Mouse (Mus musculus) midbrain, embryonic 16.5 days (tissue): ENCODE results near the gene L3mbtl3. TPM values are rescaled to one million over a fixed set of nuclear protein-coding genes. Genes with fewer than 3 reads are reported as not detected.

Experiments
- ATAC-seq: fragments of 200-750 bp; cut with Nextera tagmentation; 2 replicates; pipeline ENCODE4 v1.8.0; 2017; ENCODE audit warnings: moderate TSS enrichment
- H3K27ac ChIP-seq: fragments of 300-500 bp; sonication (generic); 2 replicates; pipeline ENCODE4 v1.5.1; 2014; ENCODE audit warnings: mild to moderate bottlenecking, low read length, mixed read lengths
- H3K27me3 ChIP-seq: fragments of 300-500 bp; sonication (generic); 2 replicates; pipeline ENCODE4 v1.6.1; 2014; ENCODE audit warnings: low read depth, low read length, mixed read lengths; ENCODE audit not compliant: control insufficient read depth, insufficient read depth
- H3K36me3 ChIP-seq: fragments of 300-500 bp; sonication (generic); 2 replicates; pipeline ENCODE4 v1.6.1; 2014; ENCODE audit warnings: mild to moderate bottlenecking, low read length, moderate library complexity, mixed read lengths; ENCODE audit not compliant: control insufficient read depth, insufficient read depth
- H3K4me1 ChIP-seq: fragments of 300-500 bp; sonication (generic); 2 replicates; pipeline ENCODE4 v1.6.1; 2014; ENCODE audit warnings: mild to moderate bottlenecking, low read length, mixed read lengths; ENCODE audit not compliant: control insufficient read depth, insufficient read depth
- H3K4me2 ChIP-seq: fragments of 300-500 bp; sonication (generic); 2 replicates; pipeline ENCODE4 v1.6.1; 2014; ENCODE audit warnings: mild to moderate bottlenecking, low read length, mixed read lengths
- H3K4me3 ChIP-seq: fragments of 300-500 bp; sonication (generic); 2 replicates; pipeline ENCODE4 v1.5.1; 2014; ENCODE audit warnings: low read depth, mild to moderate bottlenecking, low read length, moderate library complexity, mixed read lengths
- H3K9ac ChIP-seq: fragments of 300-500 bp; sonication (generic); 2 replicates; pipeline ENCODE4 v1.6.1; 2014; ENCODE audit warnings: low read depth, low read length, mixed read lengths
- H3K9me3 ChIP-seq: fragments of 300-500 bp; sonication (generic); replicated peaks from 2 replicates; pipeline ENCODE4 v1.6.1; 2014; ENCODE audit warnings: mild to moderate bottlenecking, low read length, mixed read lengths; ENCODE audit not compliant: control insufficient read depth, poor library complexity, severe bottlenecking
- WGBS: fragments of 180-500 bp; shearing (Covaris S2); extraction: QIAGEN DNeasy Blood & Tissue Kit; methylation state at CpG from one replicate; pipeline ENCODE4 v1.1.7; 2014; 5-methylcytosine and 5-hydroxymethylcytosine counted together
- polyA plus RNA-seq: library from polyadenylated mRNA; unstranded; fragments of >200 nt; fragmentation: Nextera tagmentation; extraction: Ambion mirVana; gene quantifications from 2 replicates; pipeline ENCODE4 v1.2.1, GENCODE M21; 2015

L3mbtl3 gene
- polyA plus RNA-seq: 35.4 and 38.7 TPM in 2 replicates

DNA sequence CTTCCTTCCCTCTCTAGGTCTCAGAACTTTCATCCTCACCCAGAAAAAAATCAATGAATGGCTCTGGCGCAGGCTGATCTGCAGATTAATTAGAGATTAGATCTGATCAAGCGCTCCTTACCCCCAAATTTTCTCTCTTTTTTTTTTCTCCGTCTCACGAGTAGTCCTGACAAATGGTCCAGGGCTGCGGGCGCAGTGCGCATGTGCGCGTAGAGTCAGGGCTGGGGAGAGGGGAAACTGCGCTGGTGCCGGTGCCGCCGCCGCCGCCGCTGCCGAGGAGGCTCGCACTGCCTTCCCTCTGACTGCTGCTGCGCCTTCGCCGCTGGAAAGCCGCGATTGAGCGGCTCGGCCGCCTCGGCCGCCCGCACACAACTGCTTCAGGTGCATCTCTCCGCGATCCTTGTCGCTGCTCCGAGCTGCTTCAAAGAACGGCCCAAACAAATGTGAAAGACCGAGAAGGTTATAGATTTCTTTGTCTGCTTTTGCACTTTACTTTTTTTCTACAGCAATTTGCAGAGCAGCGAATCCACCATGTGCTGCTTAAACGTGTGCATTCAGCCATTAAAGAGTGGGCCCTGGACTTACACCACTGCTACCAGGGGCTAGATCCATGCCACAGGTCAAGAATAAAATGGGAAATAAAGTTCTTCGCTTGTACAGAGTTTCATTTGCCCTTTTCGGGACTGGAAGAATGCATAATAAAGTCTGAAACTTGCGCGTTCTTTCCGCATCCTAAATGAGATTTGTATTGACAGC, at the start of gene L3mbtl3:
TSS of gene L3mbtl3 (minus strand) at position 182 of the 756 bp plus-strand sequence.
- Histone ChIP-seq H3K27ac (peak within 1 kb of the TSS; percentile 96), H3K9ac (peak within 1 kb of the TSS; percentile 90), H3K4me1 (peaks cover 21% of the 10 kb centered on the region), H3K36me3 (no peaks in the 10 kb centered on the region), H3K4me2 (peak within 1 kb of the TSS; percentile 99), H3K9me3 (no peaks in the 10 kb centered on the region), H3K4me3 (peak within 1 kb of the TSS; percentile 91), H3K27me3 (no peaks in the 10 kb centered on the region)
- under 1% methylated on average over 42 of the region's 42 CpGs for WGBS
- ATAC-seq: peak; percentile 93

DNA sequence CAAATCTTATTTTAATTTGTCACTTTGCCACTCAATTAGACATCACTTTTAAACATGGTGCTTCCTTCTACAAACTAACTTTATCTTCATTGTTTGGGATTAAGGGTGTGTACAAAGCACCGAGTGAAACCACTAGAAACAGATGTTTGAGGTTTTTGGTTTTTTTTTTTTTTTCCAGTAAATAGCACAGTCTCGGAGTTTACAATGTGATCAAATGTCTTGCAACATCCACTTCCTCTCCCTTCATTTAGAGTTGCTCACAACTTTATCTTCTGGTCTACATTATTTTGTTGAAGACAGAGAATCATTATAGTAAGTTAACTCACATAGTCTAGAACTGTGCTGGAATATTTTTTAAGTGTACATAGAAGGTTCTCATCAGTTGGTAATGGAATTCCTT, 45.4 kb upstream of the L3mbtl3 start:
- ATAC-seq: no peak
- Histone ChIP-seq H3K4me3 (no peak overlapping the region), H3K9ac (no peak overlapping the region), H3K27ac (no peak overlapping the region), H3K4me1 (no peaks in the 10 kb centered on the region), H3K4me2 (no peak overlapping the region), H3K36me3 (no peaks in the 10 kb centered on the region), H3K9me3 (no peaks in the 10 kb centered on the region), H3K27me3 (no peaks in the 10 kb centered on the region)
- WGBS: 77% methylated on average over 2 of the region's 2 CpGs

DNA sequence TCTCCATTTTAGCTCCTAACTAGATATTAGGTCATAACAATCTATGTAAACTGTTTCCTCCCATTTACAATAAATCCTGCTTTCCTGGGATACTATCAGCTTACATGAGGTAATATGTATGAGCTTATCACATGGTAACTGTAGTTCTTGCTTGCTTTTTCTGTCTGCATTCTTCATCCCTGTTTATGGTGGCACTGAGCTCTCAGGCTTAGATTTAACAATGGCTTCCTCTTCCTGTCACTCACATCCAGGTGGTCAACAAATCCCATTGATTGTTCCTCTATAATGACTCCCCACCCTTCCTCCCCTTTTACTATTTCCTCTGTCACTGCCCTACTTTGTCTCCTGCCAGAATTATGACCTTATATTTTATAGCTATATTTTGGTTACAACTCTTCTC, 12.9 kb upstream of the L3mbtl3 start:
- Histone ChIP-seq H3K27ac (no peak overlapping the region), H3K9ac (no peak overlapping the region), H3K9me3 (no peaks in the 10 kb centered on the region), H3K4me1 (no peaks in the 10 kb centered on the region), H3K4me3 (no peak overlapping the region), H3K27me3 (no peaks in the 10 kb centered on the region), H3K4me2 (no peak overlapping the region), H3K36me3 (no peaks in the 10 kb centered on the region)
- ATAC-seq: no peak

DNA sequence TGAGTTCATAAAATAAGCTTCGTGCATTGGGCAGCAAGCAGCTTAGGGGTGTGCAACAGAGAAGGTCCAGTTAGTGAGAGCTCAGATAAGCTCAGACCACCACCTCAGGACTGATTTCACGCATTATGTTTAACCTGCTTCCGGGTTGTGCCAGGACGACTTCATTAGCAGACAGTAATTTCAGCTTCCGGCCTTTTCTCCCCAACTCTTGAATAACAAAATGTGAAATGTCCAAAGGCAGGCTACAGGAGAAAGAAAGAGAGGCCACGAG, 1.5 kb upstream of the L3mbtl3 start:
- Histone ChIP-seq H3K4me3 (no peak overlapping the region), H3K4me1 (peaks cover 15% of the 10 kb centered on the region), H3K27ac (no peak overlapping the region), H3K9ac (no peak overlapping the region), H3K9me3 (no peaks in the 10 kb centered on the region), H3K4me2 (no peak overlapping the region), H3K27me3 (no peaks in the 10 kb centered on the region), H3K36me3 (no peaks in the 10 kb centered on the region)
- 63% methylated on average over 6 of the region's 6 CpGs for WGBS
- ATAC-seq: no peak

DNA sequence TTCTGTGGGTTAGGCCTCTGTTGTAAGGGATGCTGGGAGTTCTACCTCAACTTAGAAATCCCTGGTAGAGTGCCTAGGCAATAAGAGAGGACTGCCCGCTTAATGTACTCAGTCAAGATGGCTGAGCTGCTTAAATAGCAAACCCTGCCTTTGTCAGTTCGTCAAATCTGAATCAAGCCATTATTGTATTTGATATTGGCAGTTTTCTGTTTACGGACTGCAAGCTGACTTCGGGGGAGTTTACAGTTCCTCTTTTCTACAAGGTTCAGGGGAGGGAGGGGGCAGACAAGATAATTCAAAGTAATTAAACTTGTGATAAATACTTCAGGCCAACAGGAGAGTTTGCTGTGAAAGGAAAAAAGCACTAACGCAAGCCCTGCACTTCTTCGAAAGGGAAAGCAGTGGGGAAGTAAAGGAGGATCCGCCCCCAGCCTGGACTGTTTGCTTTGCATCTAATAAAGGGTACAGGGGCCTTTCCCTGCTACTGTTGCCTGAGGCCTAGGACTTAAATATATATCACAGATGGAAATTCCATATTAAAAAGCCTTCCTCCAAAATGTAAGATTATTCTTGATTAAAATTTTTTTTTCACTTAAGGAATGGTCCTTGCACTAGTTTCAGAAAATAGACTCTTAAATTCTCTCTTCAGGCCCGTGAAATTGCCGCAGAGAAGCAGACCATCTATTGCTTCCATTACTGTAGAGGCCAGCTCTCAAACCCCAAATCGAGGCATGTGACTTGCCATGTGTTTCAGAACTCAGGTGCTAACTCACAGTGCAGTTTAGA, 968 bp upstream of the L3mbtl3 start:
- H3K4me2 ChIP-seq: peak overlapping the region; percentile 99
- H3K36me3 ChIP-seq: no peaks in the 10 kb centered on the region
- ATAC-seq: no peak
- peak overlapping the region; percentile 96 for H3K27ac ChIP-seq
- H3K27me3 ChIP-seq: no peaks in the 10 kb centered on the region
- no peaks in the 10 kb centered on the region for H3K9me3 ChIP-seq
- H3K9ac ChIP-seq: peak overlapping the region; percentile 90
- peaks cover 17% of the 10 kb centered on the region for H3K4me1 ChIP-seq
- WGBS: 25% methylated on average over 10 of the region's 10 CpGs
- peak overlapping the region; percentile 91 for H3K4me3 ChIP-seq

DNA sequence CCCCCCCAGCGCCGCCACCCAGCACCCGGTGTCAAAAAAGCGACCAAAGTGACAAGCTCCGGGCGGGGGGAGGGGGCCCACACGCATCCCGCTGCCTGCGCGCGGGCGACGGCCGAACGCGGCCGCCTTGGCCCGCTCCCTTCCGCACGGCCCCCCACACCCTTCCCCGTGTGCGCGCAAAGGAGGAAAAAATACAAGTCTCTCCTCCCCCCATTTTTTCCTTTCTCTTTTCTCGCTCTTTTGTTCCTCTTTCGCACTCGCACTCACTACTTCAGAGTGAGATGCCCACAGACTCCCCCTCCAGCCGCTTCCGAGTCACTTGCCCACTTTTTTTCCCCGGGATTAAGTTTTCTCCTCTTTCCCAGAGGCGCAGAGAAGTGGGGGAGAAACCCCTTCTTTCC, 420 bp downstream of the L3mbtl3 start:
- H3K4me1 ChIP-seq: peaks cover 21% of the 10 kb centered on the region
- H3K9me3 ChIP-seq: no peaks in the 10 kb centered on the region
- peak overlapping the region; percentile 90 for H3K9ac ChIP-seq
- H3K27me3 ChIP-seq: no peaks in the 10 kb centered on the region
- H3K36me3 ChIP-seq: no peaks in the 10 kb centered on the region
- peak overlapping the region; percentile 96 for H3K27ac ChIP-seq
- peak overlapping the region; percentile 99 for H3K4me2 ChIP-seq
- WGBS: under 1% methylated on average over 17 of the region's 30 CpGs
- peak overlapping the region; percentile 91 for H3K4me3 ChIP-seq
- ATAC-seq: peak; percentile 64

DNA sequence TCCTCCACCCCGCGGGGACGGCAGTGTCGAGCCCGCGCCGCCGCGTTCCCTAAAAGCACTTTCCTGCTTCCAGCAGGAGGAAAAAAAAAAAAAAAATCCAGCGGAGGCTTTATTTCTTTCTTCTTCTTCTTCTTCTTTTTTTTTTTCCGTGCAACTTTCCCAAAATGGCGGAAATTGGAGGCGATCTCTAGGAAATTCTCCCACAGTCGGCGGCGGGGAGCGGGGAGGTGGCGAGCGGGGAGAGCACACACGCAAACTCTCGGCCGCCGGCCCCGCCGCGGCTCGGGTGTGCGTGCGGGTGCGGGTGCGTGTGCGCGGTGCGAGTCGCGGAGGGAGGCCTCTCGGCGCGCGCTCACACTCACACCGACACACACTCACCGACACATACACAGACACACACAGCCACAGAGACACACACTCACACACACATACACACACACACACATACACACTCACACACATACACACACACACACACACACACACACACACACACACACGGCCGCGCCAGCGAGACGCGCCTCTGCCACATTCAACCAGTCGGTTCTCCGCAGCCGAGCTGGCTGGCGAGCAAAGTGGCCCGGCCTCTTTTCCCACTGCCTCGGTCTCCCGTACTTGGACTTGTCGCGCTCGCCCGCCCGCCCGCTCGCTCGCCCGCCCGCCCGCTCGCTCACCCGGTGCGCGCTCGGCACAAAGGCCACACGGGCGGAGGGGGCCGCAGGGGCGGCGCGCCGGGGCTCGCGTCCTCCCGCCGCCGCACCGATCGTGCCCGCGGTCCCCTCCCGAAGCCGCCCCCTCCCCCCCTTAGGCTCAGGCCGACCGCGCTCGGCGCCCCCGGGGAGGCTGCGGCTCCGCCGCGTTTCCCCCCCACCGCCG, 1.1 kb downstream of the L3mbtl3 start:
- Histone ChIP-seq H3K9ac (peak overlapping the region; percentile 90), H3K27ac (peak overlapping the region; percentile 96), H3K4me3 (peak overlapping the region; percentile 91), H3K27me3 (no peaks in the 10 kb centered on the region), H3K9me3 (no peaks in the 10 kb centered on the region), H3K4me2 (peak overlapping the region; percentile 99), H3K4me1 (peaks cover 21% of the 10 kb centered on the region), H3K36me3 (no peaks in the 10 kb centered on the region)
- under 1% methylated on average over 56 of the region's 101 CpGs for WGBS
- ATAC-seq: peak; percentile 75

DNA sequence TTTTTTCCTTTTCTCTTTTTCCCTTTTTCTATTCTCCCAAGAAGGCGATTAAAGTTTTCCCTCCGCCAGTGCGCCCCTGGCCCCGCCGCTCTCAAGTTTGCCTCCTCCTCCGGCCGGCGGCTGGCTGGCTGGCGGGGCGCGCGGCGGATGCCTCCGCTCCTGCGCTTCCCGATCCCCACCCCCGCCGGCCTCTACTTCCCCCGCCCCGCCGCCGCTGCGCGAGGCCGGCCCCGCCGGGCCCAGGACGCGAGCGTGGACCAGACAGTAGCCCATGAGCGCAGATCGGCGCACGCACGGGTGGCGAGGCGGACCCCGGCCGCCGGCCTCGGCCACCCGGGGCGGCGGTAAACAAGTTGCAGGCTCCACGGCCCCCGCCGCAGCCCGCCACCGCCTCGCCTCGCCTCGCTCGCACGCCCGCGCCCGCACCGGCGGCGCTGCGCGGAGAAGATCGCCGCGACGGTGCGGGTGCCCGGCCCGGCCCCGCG, 1.8 kb downstream of the L3mbtl3 start:
- peak overlapping the region; percentile 96 for H3K27ac ChIP-seq
- H3K4me3 ChIP-seq: peak overlapping the region; percentile 91
- ATAC-seq: peak; percentile 26
- H3K27me3 ChIP-seq: no peaks in the 10 kb centered on the region
- peaks cover 21% of the 10 kb centered on the region for H3K4me1 ChIP-seq
- peak overlapping the region; percentile 90 for H3K9ac ChIP-seq
- H3K9me3 ChIP-seq: no peaks in the 10 kb centered on the region
- no peaks in the 10 kb centered on the region for H3K36me3 ChIP-seq
- WGBS: under 1% methylated on average over 69 of the region's 71 CpGs
- peak overlapping the region; percentile 99 for H3K4me2 ChIP-seq
